Mouse (Mus musculus) cerebral cortex, adult 2 months (tissue): ENCODE results near the gene Elk3.

Experiments used
- WGBS: fragments of 180-500 bp; shearing (Covaris S2); methylation state at CpG from one replicate; pipeline ENCODE4 v1.1.7; 2018; 5-methylcytosine and 5-hydroxymethylcytosine counted together

Gene Elk3

DNA sequence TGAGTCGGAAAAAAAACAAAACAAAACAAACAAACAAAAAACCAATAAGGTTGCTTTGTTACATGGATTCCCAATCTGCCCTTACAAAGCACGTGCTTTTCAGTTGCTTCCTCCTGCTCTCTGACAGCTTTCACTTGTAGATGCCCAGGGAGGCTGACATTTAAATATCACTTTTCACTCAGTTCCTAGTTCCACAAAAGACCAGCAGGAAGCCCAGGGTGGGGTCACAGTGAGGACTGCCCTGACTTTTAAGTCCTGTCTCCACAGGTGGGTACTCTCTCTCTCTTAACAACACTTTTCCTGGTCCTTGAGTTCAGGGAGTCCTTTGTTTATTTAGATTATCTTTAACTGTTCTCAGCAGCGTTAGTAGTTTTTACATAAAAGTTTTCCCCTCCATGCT is 68.7 kb downstream of the Elk3 start:
- 38% methylated on average over 3 of the region's 3 CpGs for WGBS

GRCm38 (mm10) chr10:93239201-93239806 is 71.6 kb downstream of the Elk3 start:
- WGBS, result 80% methylated on average over 9 of the region's 9 CpGs

- WGBS, result 81% methylated on average over 9 of the region's 9 CpGs
These were observed 76.2 kb downstream of the Elk3 start for GRCm38 (mm10) chr10:93234692-93235091.

DNA sequence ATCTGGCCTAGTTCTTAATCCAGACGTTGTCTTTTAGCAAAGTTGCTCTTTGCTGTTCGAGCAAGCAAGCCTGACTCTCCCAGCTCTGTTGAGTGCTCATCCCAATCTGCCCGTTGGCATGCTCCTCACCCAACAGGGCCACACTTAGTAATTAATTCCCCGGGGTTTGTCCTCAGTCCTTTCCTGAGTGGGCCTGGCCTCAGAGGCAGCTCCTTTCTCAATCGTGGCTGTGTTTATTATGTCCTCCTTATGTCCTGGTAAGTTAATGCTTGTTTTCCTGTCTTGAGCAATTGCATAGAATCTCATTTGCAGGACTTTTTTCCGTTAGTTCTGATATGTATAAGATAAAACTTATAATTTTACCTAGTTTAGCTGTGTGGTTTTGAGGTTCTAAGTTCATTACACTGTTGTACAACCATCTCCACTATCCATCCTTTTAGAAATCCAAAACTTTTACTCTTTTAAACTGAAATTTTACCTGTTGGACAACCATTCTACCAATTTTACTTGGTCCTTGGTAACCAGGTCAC is 77.2 kb downstream of the Elk3 start:
- 63% methylated on average over 6 of the region's 6 CpGs for WGBS

DNA sequence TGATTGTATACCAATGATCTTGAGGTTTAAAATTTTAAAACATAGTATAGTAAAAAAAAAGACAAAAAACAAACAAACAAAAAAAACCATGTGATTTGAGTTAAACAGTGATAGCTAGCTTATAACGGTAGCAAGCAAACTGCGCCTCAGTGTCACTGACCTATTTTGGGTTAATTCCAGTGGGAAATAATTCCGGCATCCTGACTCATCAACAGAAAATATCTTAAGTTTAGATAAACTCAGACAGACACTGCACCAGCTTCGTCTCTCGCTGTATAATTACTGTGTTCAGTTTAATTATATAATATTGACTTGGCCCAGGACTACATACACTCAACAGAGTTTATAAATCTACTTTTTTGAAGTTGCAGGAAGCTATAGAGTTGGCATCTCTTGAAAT is 79.0 kb downstream of the Elk3 start:
- 42% methylated on average over 5 of the region's 5 CpGs for WGBS

- 42% methylated on average over 4 of the region's 4 CpGs for WGBS
These were observed 79.4 kb downstream of the Elk3 start for GRCm38 (mm10) chr10:93231490-93231889.

- 54% methylated on average over 11 of the region's 11 CpGs for WGBS
These were observed 82.4 kb downstream of the Elk3 start for GRCm38 (mm10) chr10:93228401-93229007.

GRCm38 (mm10) chr10:93227921-93228320 is 83.0 kb downstream of the Elk3 start:
- 46% methylated on average over 8 of the region's 8 CpGs for WGBS

DNA sequence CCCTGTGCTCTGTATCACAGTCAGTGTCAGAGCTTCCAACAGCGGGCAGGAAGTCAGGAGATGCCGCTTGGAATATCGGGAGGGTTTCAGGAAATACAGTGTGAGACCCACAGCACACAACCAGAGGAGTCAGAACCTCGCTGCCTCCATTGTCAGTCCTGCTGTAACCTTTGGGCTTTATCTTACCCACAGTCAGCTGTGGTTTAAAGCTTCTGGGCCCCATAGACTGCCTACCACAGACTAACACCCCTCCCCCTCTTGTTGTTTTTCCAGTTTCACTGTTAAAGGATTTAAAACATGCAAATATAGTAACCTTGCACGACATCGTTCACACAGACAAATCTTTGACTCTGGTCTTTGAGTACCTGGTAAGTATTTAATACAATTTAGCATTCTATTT is 85.2 kb downstream of the Elk3 start:
- 77% methylated on average over 6 of the region's 6 CpGs for WGBS

GRCm38 (mm10) chr10:93215051-93215763 is 95.7 kb downstream of the Elk3 start:
- 64% methylated on average over 8 of the region's 8 CpGs for WGBS

- 53% methylated on average over 4 of the region's 4 CpGs for WGBS
These were observed 96.7 kb downstream of the Elk3 start for GRCm38 (mm10) chr10:93214251-93214650.

- WGBS, result 64% methylated on average over 7 of the region's 7 CpGs
These were observed 97.6 kb downstream of the Elk3 start for GRCm38 (mm10) chr10:93213339-93213738.

- WGBS, result 67% methylated on average over 2 of the region's 2 CpGs
These were observed 98.2 kb downstream of the Elk3 start for GRCm38 (mm10) chr10:93212699-93213098.

DNA sequence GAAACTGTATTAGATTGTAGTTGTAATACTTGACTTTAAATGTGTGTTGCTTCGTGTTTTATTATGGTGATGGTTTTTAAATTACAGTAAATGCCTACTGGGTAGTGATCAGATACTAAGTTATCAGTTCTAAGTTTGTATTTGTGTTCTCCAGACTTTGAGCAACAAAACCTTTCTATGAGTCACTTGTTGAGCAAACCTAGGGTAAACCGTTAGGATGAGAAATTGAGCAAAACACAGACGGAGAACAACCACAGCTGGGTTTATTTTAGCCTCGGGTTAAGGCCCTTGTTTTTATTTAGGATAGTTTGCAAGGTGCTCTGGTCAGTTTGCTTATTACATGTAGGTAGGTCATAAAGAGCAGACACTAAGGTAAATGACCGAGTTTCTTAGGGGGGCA is 103.8 kb downstream of the Elk3 start:
- 65% methylated on average over 5 of the region's 5 CpGs for WGBS

GRCm38 (mm10) chr10:93205287-93205956 is 105.5 kb downstream of the Elk3 start:
- 51% methylated on average over 4 of the region's 4 CpGs for WGBS

GRCm38 (mm10) chr10:93201846-93202458 is 109.0 kb downstream of the Elk3 start:
- WGBS, result 60% methylated on average over 6 of the region's 6 CpGs

- 95% methylated on average over 3 of the region's 3 CpGs for WGBS
These were observed 112.0 kb downstream of the Elk3 start for GRCm38 (mm10) chr10:93198958-93199357.
